Mouse (Mus musculus): ENCODE measurements at regions not wholly inside any gene's neighbourhood (a gene's known extent, or its start where the extent isn't known, plus 50 kb on each side); places are given as distances from the start of the nearest gene placed in this dataset.
"Not testable (repeated sequence)": the region's sequence is repeated elsewhere in the genome, so short reads cannot be mapped to it uniquely, and the experiment has no call there.

GRCm38 (mm10) chr1:112486046-112486445 lies 621.3 kb upstream of the Dsel start:
- DNase-seq (ENCODE audit: low spot score): not testable (repeated sequence)

GRCm38 (mm10) chr1:112456047-112456446 lies 591.3 kb upstream of the Dsel start:
- no peak for DNase-seq (ENCODE audit: low spot score)

GRCm38 (mm10) chr1:112452390-112452789 lies 587.7 kb upstream of the Dsel start:
- DNase-seq (ENCODE audit: low spot score): no peak

GRCm38 (mm10) chr1:112451622-112452021 lies 586.9 kb upstream of the Dsel start:
- no peak for DNase-seq (ENCODE audit: low spot score)

GRCm38 (mm10) chr1:112439109-112439508 lies 574.4 kb upstream of the Dsel start:
- DNase-seq (ENCODE audit: low spot score): no peak

GRCm38 (mm10) chr1:112416350-112417083 lies 551.8 kb upstream of the Dsel start:
- DNase-seq (ENCODE audit: low spot score): no peak

- no peak for DNase-seq (ENCODE audit: low spot score)
Measured at GRCm38 (mm10) chr1:112388807-112389206, 524.1 kb upstream of the Dsel start.

GRCm38 (mm10) chr1:112384015-112384414 lies 519.3 kb upstream of the Dsel start:
- no peak for DNase-seq (ENCODE audit: low spot score)

GRCm38 (mm10) chr1:112379651-112380264 lies 515.0 kb upstream of the Dsel start:
- DNase-seq (ENCODE audit: low spot score): no peak

GRCm38 (mm10) chr1:112378660-112379059 lies 513.9 kb upstream of the Dsel start:
- DNase-seq (ENCODE audit: low spot score): no peak

- DNase-seq (ENCODE audit: low spot score): peak; percentile 12
Measured at GRCm38 (mm10) chr1:112355816-112356215, 491.1 kb upstream of the Dsel start.
